Mouse (Mus musculus) liver, embryonic 11.5 days (tissue): ENCODE results near the gene Sema3f. TPM values are rescaled to one million over a fixed set of nuclear protein-coding genes. Genes with fewer than 3 reads are reported as not detected.

Experiments
- ATAC-seq: fragments of 200-750 bp; cut with Nextera tagmentation; replicated peaks from 2 replicates; pipeline ENCODE4 v1.8.0; 2017; ENCODE audit warnings: moderate number of reproducible peaks, mild to moderate bottlenecking, moderate TSS enrichment, moderate library complexity; ENCODE audit not compliant: low FRiP score
- DNase-seq: peaks from one replicate; pipeline ENCODE4 v3.0.0-alpha.2; 2017; ENCODE audit warnings: low spot score
- H3K27ac ChIP-seq: fragments of 300-500 bp; sonication (generic); 2 replicates; pipeline ENCODE4 v1.5.1; 2014; ENCODE audit warnings: mild to moderate bottlenecking, low read depth, low read length, control low read depth
- H3K27me3 ChIP-seq: fragments of 300-500 bp; sonication (generic); replicated peaks from 2 replicates; pipeline ENCODE4 v1.6.1; 2014; ENCODE audit warnings: low read length, mixed read lengths; ENCODE audit not compliant: control insufficient read depth, insufficient read depth
- H3K36me3 ChIP-seq: fragments of 300-500 bp; sonication (generic); 2 replicates; pipeline ENCODE4 v1.6.1; 2014; ENCODE audit warnings: mild to moderate bottlenecking, low read length, moderate library complexity, mixed read lengths; ENCODE audit not compliant: control insufficient read depth, insufficient read depth
- H3K4me1 ChIP-seq: fragments of 300-500 bp; sonication (generic); replicated peaks from 2 replicates; pipeline ENCODE4 v1.6.1; 2014; ENCODE audit warnings: low read length, mixed read lengths; ENCODE audit not compliant: control insufficient read depth, insufficient read depth
- H3K4me2 ChIP-seq: fragments of 300-500 bp; sonication (generic); 2 replicates; pipeline ENCODE4 v1.6.1; 2014; ENCODE audit warnings: mild to moderate bottlenecking, control low read depth, moderate library complexity
- H3K4me3 ChIP-seq: fragments of 300-500 bp; sonication (generic); 2 replicates; pipeline ENCODE4 v1.5.1; 2014; ENCODE audit warnings: low read depth, low read length, control low read depth
- H3K9ac ChIP-seq: fragments of 300-500 bp; sonication (generic); 2 replicates; pipeline ENCODE4 v1.6.1; 2014; ENCODE audit warnings: low read depth, low read length, control low read depth
- H3K9me3 ChIP-seq: fragments of 300-500 bp; sonication (generic); 2 replicates; pipeline ENCODE4 v1.6.1; 2016; ENCODE audit warnings: low read length, inconsistent platforms, mixed read lengths; ENCODE audit not compliant: control insufficient read depth
- WGBS: fragments of 180-500 bp; shearing (Covaris S2); extraction: QIAGEN DNeasy Blood & Tissue Kit; methylation state at CpG from one replicate; pipeline ENCODE4 v1.1.7; 2014; 5-methylcytosine and 5-hydroxymethylcytosine counted together
- polyA plus RNA-seq: library from polyadenylated mRNA; unstranded; fragments of >200 nt; fragmentation: Nextera tagmentation; extraction: Ambion mirVana; gene quantifications from 2 replicates; pipeline ENCODE4 v1.2.1, GENCODE M21; 2014

Sema3f gene
- polyA plus RNA-seq = 5.9 and 6.2 TPM in 2 replicates

GRCm38 (mm10) chr9:107709697-107710483 is at the start of gene Sema3f:
Gene Sema3f, minus strand, starts transcription at chr9:107710475.
- ATAC-seq = peak; percentile 84
- Histone ChIP-seq H3K36me3 (no peaks in the 10 kb centered on the region), H3K9me3 (no peaks in the 10 kb centered on the region), H3K4me1 (peaks cover 51% of the 10 kb centered on the region), H3K4me2 (peak within 1 kb of the TSS; percentile 98), H3K27ac (peak within 1 kb of the TSS; percentile 43), H3K9ac (peak within 1 kb of the TSS; percentile 68), H3K4me3 (peak within 1 kb of the TSS; percentile 66), H3K27me3 (peaks cover 70% of the 10 kb centered on the region)
- peak; percentile 79 for DNase-seq
- 1% methylated on average over 85 of the region's 86 CpGs for WGBS

- ATAC-seq (no peak), DNase-seq (no peak)
- Histone ChIP-seq H3K9me3 (no peaks in the 10 kb centered on the region), H3K36me3 (peaks cover 63% of the 10 kb centered on the region), H3K4me1 (no peaks in the 10 kb centered on the region), H3K9ac (no peak overlapping the region), H3K4me3 (no peak overlapping the region), H3K27ac (no peak overlapping the region), H3K4me2 (no peak overlapping the region), H3K27me3 (no peaks in the 10 kb centered on the region)
- 91% methylated on average over 6 of the region's 6 CpGs for WGBS
Measured at GRCm38 (mm10) chr9:107759593-107759992, 49.3 kb upstream of the Sema3f start.

- WGBS = 90% methylated on average over 5 of the region's 5 CpGs
- peaks cover 77% of the 10 kb centered on the region for H3K36me3 ChIP-seq
- no peak overlapping the region for H3K9ac ChIP-seq
- no peaks in the 10 kb centered on the region for H3K27me3 ChIP-seq
- H3K27ac ChIP-seq = no peak overlapping the region
- H3K4me2 ChIP-seq = no peak overlapping the region
- no peak overlapping the region for H3K4me3 ChIP-seq
- no peak for DNase-seq
- no peaks in the 10 kb centered on the region for H3K9me3 ChIP-seq
- 0 out of 2 replicates have a peak, but pooled peaks cover 5% of the 10 kb centered on the region for H3K4me1 ChIP-seq
- ATAC-seq = no peak
Measured at GRCm38 (mm10) chr9:107750378-107750777, 40.1 kb upstream of the Sema3f start.

GRCm38 (mm10) chr9:107748063-107748462 is 37.8 kb upstream of the Sema3f start:
- H3K27ac ChIP-seq = no peak overlapping the region

GRCm38 (mm10) chr9:107747310-107747709 is 37.0 kb upstream of the Sema3f start:
- Histone ChIP-seq H3K36me3 (peaks cover 90% of the 10 kb centered on the region), H3K4me3 (no peak overlapping the region), H3K4me2 (no peak overlapping the region), H3K9me3 (no peaks in the 10 kb centered on the region), H3K4me1 (0 out of 2 replicates have a peak, but pooled peaks cover 5% of the 10 kb centered on the region), H3K27me3 (no peaks in the 10 kb centered on the region), H3K27ac (no peak overlapping the region), H3K9ac (no peak overlapping the region)
- DNase-seq = no peak
- no peak for ATAC-seq
- WGBS = 89% methylated on average over 1 of the region's 1 CpGs

More at GRCm38 (mm10) chr9:107748063-107748462, 37.8 kb upstream of the Sema3f start:
- Histone ChIP-seq H3K4me2 (no peak overlapping the region), H3K9me3 (no peaks in the 10 kb centered on the region), H3K4me1 (0 out of 2 replicates have a peak, but pooled peaks cover 5% of the 10 kb centered on the region), H3K36me3 (peaks cover 88% of the 10 kb centered on the region), H3K9ac (no peak overlapping the region), H3K4me3 (no peak overlapping the region), H3K27me3 (no peaks in the 10 kb centered on the region)
- DNase-seq = no peak
- WGBS = 91% methylated on average over 3 of the region's 3 CpGs
- peak; percentile 80 for ATAC-seq

- peaks cover 87% of the 10 kb centered on the region for H3K36me3 ChIP-seq
- H3K27me3 ChIP-seq = no peaks in the 10 kb centered on the region
- no peaks in the 10 kb centered on the region for H3K9me3 ChIP-seq
- no peak overlapping the region for H3K4me3 ChIP-seq
- H3K9ac ChIP-seq = no peak overlapping the region
- H3K4me1 ChIP-seq = 0 out of 2 replicates have a peak, but pooled peaks cover 5% of the 10 kb centered on the region
- 90% methylated on average over 3 of the region's 3 CpGs for WGBS
- no peak for ATAC-seq
- no peak overlapping the region for H3K27ac ChIP-seq
- no peak overlapping the region for H3K4me2 ChIP-seq
- DNase-seq = no peak
Measured at GRCm38 (mm10) chr9:107746679-107747078, 36.4 kb upstream of the Sema3f start.

- H3K36me3 ChIP-seq = peaks cover 81% of the 10 kb centered on the region
- H3K9me3 ChIP-seq = no peaks in the 10 kb centered on the region
- H3K4me2 ChIP-seq = no peak overlapping the region
- WGBS = 92% methylated on average over 6 of the region's 6 CpGs
- H3K27ac ChIP-seq = no peak overlapping the region
- no peaks in the 10 kb centered on the region for H3K27me3 ChIP-seq
- no peak for DNase-seq
- 0 out of 2 replicates have a peak, but pooled peaks cover 5% of the 10 kb centered on the region for H3K4me1 ChIP-seq
- ATAC-seq = no peak
- no peak overlapping the region for H3K4me3 ChIP-seq
- no peak overlapping the region for H3K9ac ChIP-seq
Measured at GRCm38 (mm10) chr9:107744061-107744460, 33.8 kb upstream of the Sema3f start.

GRCm38 (mm10) chr9:107738841-107739202 is 28.5 kb upstream of the Sema3f start:
- ATAC-seq (peak; percentile 58), DNase-seq (peak; percentile 65)
- no peak overlapping the region for H3K4me2 ChIP-seq
- H3K27me3 ChIP-seq = peaks cover 23% of the 10 kb centered on the region
- H3K4me3 ChIP-seq = no peak overlapping the region
- H3K4me1 ChIP-seq = peaks cover 38% of the 10 kb centered on the region
- H3K9me3 ChIP-seq = no peaks in the 10 kb centered on the region
- H3K36me3 ChIP-seq = peaks cover 37% of the 10 kb centered on the region
- no peak overlapping the region for H3K9ac ChIP-seq
- no peak overlapping the region for H3K27ac ChIP-seq
- WGBS = 58% methylated on average over 4 of the region's 4 CpGs
